9 mouse cellular contexts compared by ENCODE assay signal in genomic region chr7:73185071-73185531, GRCm38 (mm10).
DNase-seq lines count a peak whose midpoint lies in the region; ATAC-seq lines count a peak whose summit lies in the region.
"Had no signal": no experiment of that assay in that cellular context is flagged by ENCODE, and none has a peak within 500 bp of the region (broad histone marks: within the 10 kb centered on the region; RNA-seq: fewer than 3 reads in every experiment).

No protein-coding gene starts in this region.

- WGBS in hindbrain, embryonic 14.5 days: 15% methylated on average over 10 of the region's 10 CpGs
- 8% methylated on average over 10 of the region's 10 CpGs for WGBS in midbrain, embryonic 13.5 days

- no peak overlapping the region for H3K4me2 ChIP-seq in hindbrain, embryonic 14.5 days (replicated peaks)
- no peak overlapping the region for H3K4me2 ChIP-seq in midbrain, embryonic 13.5 days (replicated peaks)
- H3K4me2 ChIP-seq: stomach, embryonic 15.5 days had no signal

- peak; percentile 91 for ATAC-seq in hindbrain, embryonic 14.5 days (ENCODE audit: low FRiP score)
- ATAC-seq in midbrain, embryonic 13.5 days: peak; percentile 93
- ATAC-seq in megakaryocyte-erythroid progenitor cell, adult 5-6 weeks (replicated peaks; ENCODE audit: low FRiP score, low TSS enrichment, poor library complexity, severe bottlenecking): no peak

- no peak overlapping the region for H3K9ac ChIP-seq in hindbrain, embryonic 14.5 days
- no peak overlapping the region for H3K9ac ChIP-seq in midbrain, embryonic 13.5 days (replicated peaks)
- H3K9ac ChIP-seq: stomach, embryonic 15.5 days had no signal

- H3K4me3 ChIP-seq in hindbrain, embryonic 14.5 days (replicated peaks; ENCODE audit: low read length): no peak overlapping the region
- no peak overlapping the region for H3K4me3 ChIP-seq in midbrain, embryonic 13.5 days (replicated peaks)
- H3K4me3 ChIP-seq: stomach, embryonic 15.5 days had no signal

- DNase-seq in brain, adult 2 months (ENCODE audit: low read depth, low spot score): peak; percentile 24
- DNase-seq in embryo, embryonic 10.5 days (ENCODE audit: low spot score): peak; percentile 81
- DNase-seq in hindbrain, embryonic 14.5 days (ENCODE audit: low spot score): peak; percentile 73
- no peak for DNase-seq in spleen, adult 12 weeks (ENCODE audit: low spot score)
- DNase-seq in MN1 (ENCODE audit: low spot score): no peak
- DNase-seq: kidney, adult 18-20 months had no signal

- H3K36me3 ChIP-seq in hindbrain, embryonic 14.5 days (replicated peaks; ENCODE audit: control insufficient read depth, insufficient read depth): no peaks in the 10 kb centered on the region
- H3K36me3 ChIP-seq in midbrain, embryonic 13.5 days: no peaks in the 10 kb centered on the region
- H3K36me3 ChIP-seq: stomach, embryonic 15.5 days had no signal

- H3K27ac ChIP-seq in hindbrain, embryonic 14.5 days: peak overlapping the region; percentile 64
- H3K27ac ChIP-seq in midbrain, embryonic 13.5 days: peak overlapping the region; percentile 87
- H3K27ac ChIP-seq: stomach, embryonic 15.5 days had no signal

- H3K9me3 ChIP-seq in hindbrain, embryonic 14.5 days (ENCODE audit: control insufficient read depth, low read length): no peaks in the 10 kb centered on the region
- no peaks in the 10 kb centered on the region; the same call in 1 of the 2 replicates for H3K9me3 ChIP-seq in midbrain, embryonic 13.5 days
- H3K9me3 ChIP-seq: stomach, embryonic 15.5 days had no signal

- H3K4me1 ChIP-seq in hindbrain, embryonic 14.5 days (replicated peaks; ENCODE audit: control insufficient read depth, insufficient read depth, low read length): peaks cover 15% of the 10 kb centered on the region
- peaks cover 42% of the 10 kb centered on the region for H3K4me1 ChIP-seq in midbrain, embryonic 13.5 days (replicated peaks)
- H3K4me1 ChIP-seq: stomach, embryonic 15.5 days had no signal

- no peaks in the 10 kb centered on the region for H3K27me3 ChIP-seq in hindbrain, embryonic 14.5 days (ENCODE audit: control insufficient read depth, insufficient read depth, low read length)
- no peaks in the 10 kb centered on the region for H3K27me3 ChIP-seq in midbrain, embryonic 13.5 days
- H3K27me3 ChIP-seq: stomach, embryonic 15.5 days had no signal

Comparison
In these comparisons a context has a peak if more than half of its experiments do, and no peak if none do; other contexts are left out.
1. DNase-seq: peak in brain, adult 2 months (single experiment), embryo, embryonic 10.5 days (single experiment) and hindbrain, embryonic 14.5 days (single experiment); none in spleen, adult 12 weeks (single experiment) and MN1 (single experiment).